Mouse (Mus musculus): Measurements from ENCODE around the gene Eif3i. TPM values are rescaled to one million over a fixed set of nuclear protein-coding genes. Genes with fewer than 3 reads are reported as not detected.

Gene Eif3i
- total and polyA plus RNA-seq, 3 experiments: 446 to 753 (median 667) TPM

- dilution Hi-C loops (cut with MboI; ENCODE audit: extremely low pct_ligation_motif_present, extremely low pct_unique_long_range_greater_than_20kb, low sequenced_read_pairs) (no loop called here), in situ Hi-C loops (cut with MboI; ENCODE audit: low pct_ligation_motif_present, low pct_unique_long_range_greater_than_20kb, low sequenced_read_pairs) (no loop called here)
- peak overlapping the region in 1 of 3 experiments; percentile 17 for H3K4me3 ChIP-seq (replicated peaks in 1 of 3; ENCODE audit: low read depth in 2 of 3, low read length in 2 of 3, poor library complexity in 1 of 3)
- no peak overlapping the region for H3K4me2 ChIP-seq (ENCODE audit: insufficient read depth, low read depth, poor library complexity, severe bottlenecking)
- TF ChIP-seq HCFC1 (IDR thresholded peaks at IDR 0.05; ENCODE audit: low read depth, low read length) (no peak), JUND (conservative IDR thresholded peaks at IDR 0.05; ENCODE audit: low read depth, low read length) (no peak), EP300 (IDR thresholded peaks at IDR 0.05; ENCODE audit: low read length) (no peak), CHD1 (IDR thresholded peaks at IDR 0.05; ENCODE audit: low read depth, low read length) (no peak), ZNF384 (IDR thresholded peaks at IDR 0.05; ENCODE audit: low read depth, low read length) (no peak), NELFE (IDR thresholded peaks at IDR 0.05; ENCODE audit: low read depth, low read length) (no peak), MEF2A (IDR thresholded peaks at IDR 0.05; ENCODE audit: borderline replicate concordance, low read depth, low read length) (no peak), BHLHE40 (IDR thresholded peaks at IDR 0.05; ENCODE audit: low read depth, low read length) (no peak), MAZ (IDR thresholded peaks at IDR 0.05; ENCODE audit: low read depth, low read length) (no peak), TCF12 (IDR thresholded peaks at IDR 0.05; ENCODE audit: low read depth, low read length) (no peak)
- no peaks in the 10 kb centered on the region for H3K27me3 ChIP-seq (replicated peaks)
- peaks cover 21 to 85% of the 10 kb centered on the region in 2 experiments for H3K4me1 ChIP-seq (ENCODE audit: control insufficient read depth in 1 of 2, insufficient read depth in 2 of 2)
- no peaks in the 10 kb centered on the region for H3K36me3 ChIP-seq (replicated peaks in 1 of 2; ENCODE audit: control insufficient read depth in 1 of 2, insufficient read depth in 1 of 2, low read length in 1 of 2)
- no peak for DNase-seq (ENCODE audit: extremely low read depth)
- H3K9me3 ChIP-seq (replicated peaks; ENCODE audit: low read length): no peaks in the 10 kb centered on the region
- no peaks in the 10 kb centered on the region for H3K79me2 ChIP-seq (replicated peaks; ENCODE audit: control insufficient read depth, extremely low read depth, insufficient read depth, poor library complexity, severe bottlenecking)
- no peak overlapping the region for H3K9ac ChIP-seq (ENCODE audit: insufficient read depth, low read depth)
- no peak overlapping the region for H3K27ac ChIP-seq (ENCODE audit: insufficient read depth, low read depth)
Measured at GRCm38 (mm10) chr4:129572236-129573092, 28.0 kb downstream of the Eif3i start.

GRCm38 (mm10) chr4:129571551-129572084 lies 28.8 kb downstream of the Eif3i start:
- dilution Hi-C loops (cut with MboI; ENCODE audit: extremely low pct_ligation_motif_present, extremely low pct_unique_long_range_greater_than_20kb, low sequenced_read_pairs): no loop called here
- Histone ChIP-seq H3K4me3 (replicated peaks in 1 of 3; ENCODE audit: low read depth in 2 of 3, low read length in 2 of 3, poor library complexity in 1 of 3) (no peak overlapping the region), H3K79me2 (replicated peaks; ENCODE audit: control insufficient read depth, extremely low read depth, insufficient read depth, poor library complexity, severe bottlenecking) (no peaks in the 10 kb centered on the region), H3K27me3 (replicated peaks) (no peaks in the 10 kb centered on the region), H3K27ac (ENCODE audit: insufficient read depth, low read depth) (no peak overlapping the region), H3K4me1 (ENCODE audit: control insufficient read depth in 1 of 2, insufficient read depth in 2 of 2) (peaks cover 21 to 76% of the 10 kb centered on the region in 2 experiments), H3K36me3 (replicated peaks in 1 of 2; ENCODE audit: control insufficient read depth in 1 of 2, insufficient read depth in 1 of 2, low read length in 1 of 2) (no peaks in the 10 kb centered on the region), H3K9me3 (replicated peaks; ENCODE audit: low read length) (no peaks in the 10 kb centered on the region), H3K9ac (ENCODE audit: insufficient read depth, low read depth) (no peak overlapping the region), H3K4me2 (ENCODE audit: insufficient read depth, low read depth, poor library complexity, severe bottlenecking) (no peak overlapping the region)
- in situ Hi-C loops (cut with MboI; ENCODE audit: low pct_ligation_motif_present, low pct_unique_long_range_greater_than_20kb, low sequenced_read_pairs): no loop called here
- TF ChIP-seq RCOR1 (conservative IDR thresholded peaks at IDR 0.05; ENCODE audit: low read depth, low read length): no peak
- no peak for TF ChIP-seq USF2 (conservative IDR thresholded peaks at IDR 0.05; ENCODE audit: low read depth, low read length)
- peak; percentile 76 for TF ChIP-seq ZKSCAN1 (IDR thresholded peaks at IDR 0.05; ENCODE audit: borderline replicate concordance, low read depth, low read length)
- TF ChIP-seq TBP (conservative IDR thresholded peaks at IDR 0.05; ENCODE audit: low read depth, low read length): no peak
- DNase-seq (ENCODE audit: extremely low read depth): no peak

All from CH12.LX (cell line).